Mouse (Mus musculus): ENCODE measurements at regions not wholly inside any gene's neighbourhood (a gene's known extent, or its start where the extent isn't known, plus 50 kb on each side); places are given as distances from the start of the nearest gene placed in this dataset.

DNA sequence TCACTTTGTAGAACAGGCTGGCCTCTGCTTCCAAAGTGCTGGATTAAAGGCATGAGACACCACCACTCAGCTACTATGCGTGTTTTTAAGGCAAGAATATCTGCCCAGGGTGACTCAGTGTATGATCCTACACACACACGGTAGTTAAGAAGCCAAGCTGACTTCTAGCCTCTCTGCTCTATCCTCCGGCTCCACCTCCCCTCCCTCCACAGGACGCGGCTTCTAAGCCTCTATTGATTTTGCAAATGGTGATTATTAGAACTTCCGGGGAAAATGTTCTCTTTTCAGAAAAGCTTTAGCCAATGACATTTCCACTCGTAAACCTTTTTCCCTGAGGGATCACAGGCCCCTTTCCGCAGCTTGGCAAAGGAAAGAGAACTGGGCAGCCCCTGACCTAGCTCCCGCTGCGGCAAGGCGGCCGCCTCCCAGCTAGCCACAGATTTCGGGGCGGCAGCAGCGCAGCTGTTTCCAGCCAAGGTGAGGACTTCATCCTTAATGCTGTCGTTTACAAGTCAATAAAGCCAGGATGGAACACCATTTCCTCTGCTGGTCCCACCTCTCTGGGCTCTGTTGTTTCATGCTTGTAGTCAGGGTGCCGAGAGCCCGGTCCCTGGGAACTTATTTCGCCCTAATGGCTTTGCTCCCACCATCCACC lies 154.0 kb downstream of the Mycn start:
- TF ChIP-seq CTCF (IDR thresholded peaks at IDR 0.05; ENCODE audit: borderline replicate concordance, extremely low read depth, insufficient read depth, insufficient read length): no peak
- TF ChIP-seq POLR2A (IDR thresholded peaks at IDR 0.05; ENCODE audit: borderline replicate concordance, extremely low read depth, insufficient read depth, insufficient read length, poor library complexity, severe bottlenecking): no peak

Measured in brain, embryonic 14.5 days (tissue).